Mouse (Mus musculus): ENCODE data around the gene Lrch3.
"Not testable (repeated sequence)": the region's sequence is repeated elsewhere in the genome, so short reads cannot be mapped to it uniquely, and the experiment has no call there.

Lrch3 gene

GRCm38 (mm10) chr16:32913212-32913611 is 688 bp upstream of the Lrch3 start:
- no peak for DNase-seq (ENCODE audit: low spot score in 2 of 2)

GRCm38 (mm10) chr16:32915292-32916068 is 1.6 kb downstream of the Lrch3 start:
- no peak for DNase-seq (ENCODE audit: low spot score in 2 of 2)

- DNase-seq (ENCODE audit: low spot score in 2 of 2): not testable (repeated sequence)
These were observed 12.7 kb downstream of the Lrch3 start for GRCm38 (mm10) chr16:32926629-32927028.

GRCm38 (mm10) chr16:32927044-32927443 is 13.1 kb downstream of the Lrch3 start:
- DNase-seq (ENCODE audit: low spot score in 2 of 2): no peak

- DNase-seq (ENCODE audit: low spot score in 2 of 2): no peak
These were observed 16.0 kb downstream of the Lrch3 start for GRCm38 (mm10) chr16:32929918-32930317.

- no peak for DNase-seq (ENCODE audit: low spot score in 2 of 2)
These were observed 20.6 kb downstream of the Lrch3 start for GRCm38 (mm10) chr16:32934470-32934869.

- DNase-seq (ENCODE audit: low spot score in 2 of 2): no peak
These were observed 21.2 kb downstream of the Lrch3 start for GRCm38 (mm10) chr16:32935088-32935487.

GRCm38 (mm10) chr16:32937358-32937757 is 23.5 kb downstream of the Lrch3 start:
- no peak for DNase-seq (ENCODE audit: low spot score in 2 of 2)

GRCm38 (mm10) chr16:32939301-32939700 is 25.4 kb downstream of the Lrch3 start:
- not testable (repeated sequence) for DNase-seq (ENCODE audit: low spot score in 2 of 2)

GRCm38 (mm10) chr16:32939716-32940115 is 25.8 kb downstream of the Lrch3 start:
- not testable (repeated sequence) for DNase-seq (ENCODE audit: low spot score in 2 of 2)

GRCm38 (mm10) chr16:32941226-32941625 is 27.3 kb downstream of the Lrch3 start:
- not testable (repeated sequence) for DNase-seq (ENCODE audit: low spot score in 2 of 2)

GRCm38 (mm10) chr16:32942694-32943093 is 28.8 kb downstream of the Lrch3 start:
- no peak for DNase-seq (ENCODE audit: low spot score in 2 of 2)

GRCm38 (mm10) chr16:32945379-32945778 is 31.5 kb downstream of the Lrch3 start:
- DNase-seq (ENCODE audit: low spot score in 2 of 2): no peak

- no peak for DNase-seq (ENCODE audit: low spot score in 2 of 2)
These were observed 34.1 kb downstream of the Lrch3 start for GRCm38 (mm10) chr16:32948016-32948415.

- DNase-seq (ENCODE audit: low spot score in 2 of 2): no peak
These were observed 34.8 kb downstream of the Lrch3 start for GRCm38 (mm10) chr16:32948656-32949055.

- DNase-seq (ENCODE audit: low spot score in 2 of 2): no peak
These were observed 35.4 kb downstream of the Lrch3 start for GRCm38 (mm10) chr16:32949281-32949680.

GRCm38 (mm10) chr16:32951074-32951473 is 37.2 kb downstream of the Lrch3 start:
- no peak for DNase-seq (ENCODE audit: low spot score in 2 of 2)

GRCm38 (mm10) chr16:32953806-32954205 is 39.9 kb downstream of the Lrch3 start:
- no peak for DNase-seq (ENCODE audit: low spot score in 2 of 2)

- no peak for DNase-seq (ENCODE audit: low spot score in 2 of 2)
These were observed 40.4 kb downstream of the Lrch3 start for GRCm38 (mm10) chr16:32954304-32954703.

- no peak for DNase-seq (ENCODE audit: low spot score in 2 of 2)
These were observed 43.0 kb downstream of the Lrch3 start for GRCm38 (mm10) chr16:32956889-32957288.

GRCm38 (mm10) chr16:32972535-32972934 is 58.6 kb downstream of the Lrch3 start:
- no peak for DNase-seq (ENCODE audit: low spot score in 2 of 2)

GRCm38 (mm10) chr16:32973047-32973446 is 59.1 kb downstream of the Lrch3 start:
- DNase-seq (ENCODE audit: low spot score in 2 of 2): no peak

- DNase-seq (ENCODE audit: low spot score in 2 of 2): no peak
These were observed 66.3 kb downstream of the Lrch3 start for GRCm38 (mm10) chr16:32980227-32980626.

- no peak for DNase-seq (ENCODE audit: low spot score in 2 of 2)
These were observed 67.5 kb downstream of the Lrch3 start for GRCm38 (mm10) chr16:32981405-32981804.
